Mouse (Mus musculus) urinary bladder, postnatal 0 days (tissue): ENCODE measurements around the gene Clic5. TPM values are rescaled to one million over a fixed set of nuclear protein-coding genes. Genes with fewer than 3 reads are reported as not detected.

ENCODE experiments used
- polyA plus RNA-seq: library from polyadenylated mRNA; unstranded; fragments of >200 nt; fragmentation: Nextera tagmentation; extraction: Ambion mirVana; gene quantifications from 2 replicates; pipeline ENCODE4 v1.2.1, GENCODE M21; 2015

The Clic5 gene
- 0.19 and 0.30 TPM in 2 replicates for polyA plus RNA-seq

GRCm38 (mm10) chr17:44188042-44188768 lies at the start of gene Clic5:
Gene Clic5 (plus strand): TSS chr17:44188584.

Other genes with a start within 250 kb of the Clic5 start
- gene Enpp5, start 109.8 kb upstream of the Clic5 start, polyA plus RNA-seq, result 23.4 and 25.3 TPM in 2 replicates
- 6.3 and 6.7 TPM in 2 replicates for gene Enpp4, start 82.8 kb upstream of the Clic5 start, polyA plus RNA-seq